Mouse (Mus musculus): Measurements from ENCODE around the gene Anapc15-ps.
A peak's percentile ranks its signal among the peaks of the same experiment; 100 is the strongest.

The Anapc15-ps gene

GRCm38 (mm10) chr10:95673351-95673750, at the start of gene Anapc15-ps:
Anapc15-ps (minus strand) TSS chr10:95673451.
- no peak for DNase-seq (ENCODE audit: low spot score in 2 of 2)

GRCm38 (mm10) chr10:95722203-95722611, 49.0 kb upstream of the Anapc15-ps start:
- no peak for DNase-seq (ENCODE audit: low spot score in 2 of 2)

- DNase-seq (ENCODE audit: low spot score in 2 of 2) = no peak
These were observed 47.0 kb upstream of the Anapc15-ps start for GRCm38 (mm10) chr10:95720181-95720798.

GRCm38 (mm10) chr10:95719472-95719871, 46.2 kb upstream of the Anapc15-ps start:
- DNase-seq (ENCODE audit: low spot score in 2 of 2) = no peak

- DNase-seq (ENCODE audit: low spot score in 2 of 2) = no peak
These were observed 45.5 kb upstream of the Anapc15-ps start for GRCm38 (mm10) chr10:95718760-95719159.

GRCm38 (mm10) chr10:95717106-95717680, 43.9 kb upstream of the Anapc15-ps start:
- DNase-seq (ENCODE audit: low spot score in 2 of 2) = no peak

GRCm38 (mm10) chr10:95715687-95716086, 42.4 kb upstream of the Anapc15-ps start:
- no peak for DNase-seq (ENCODE audit: low spot score in 2 of 2)

- DNase-seq (ENCODE audit: low spot score in 2 of 2) = peak; percentile 16 to 18
These were observed 39.0 kb upstream of the Anapc15-ps start for GRCm38 (mm10) chr10:95712221-95712620.

- DNase-seq (ENCODE audit: low spot score in 2 of 2) = no peak
These were observed 36.8 kb upstream of the Anapc15-ps start for GRCm38 (mm10) chr10:95709903-95710660.

- DNase-seq (ENCODE audit: low spot score in 2 of 2) = no peak
These were observed 36.1 kb upstream of the Anapc15-ps start for GRCm38 (mm10) chr10:95709143-95709880.

- DNase-seq (ENCODE audit: low spot score in 2 of 2) = peak in 1 of 2 experiments; percentile 10
These were observed 34.8 kb upstream of the Anapc15-ps start for GRCm38 (mm10) chr10:95708001-95708400.

GRCm38 (mm10) chr10:95706867-95707266, 33.6 kb upstream of the Anapc15-ps start:
- no peak for DNase-seq (ENCODE audit: low spot score in 2 of 2)

GRCm38 (mm10) chr10:95705747-95706146, 32.5 kb upstream of the Anapc15-ps start:
- no peak for DNase-seq (ENCODE audit: low spot score in 2 of 2)

- DNase-seq (ENCODE audit: low spot score in 2 of 2) = no peak
These were observed 31.6 kb upstream of the Anapc15-ps start for GRCm38 (mm10) chr10:95704847-95705246.

GRCm38 (mm10) chr10:95703730-95704129, 30.5 kb upstream of the Anapc15-ps start:
- no peak for DNase-seq (ENCODE audit: low spot score in 2 of 2)

- no peak for DNase-seq (ENCODE audit: low spot score in 2 of 2)
These were observed 27.2 kb upstream of the Anapc15-ps start for GRCm38 (mm10) chr10:95700422-95700821.

- DNase-seq (ENCODE audit: low spot score in 2 of 2) = no peak
These were observed 25.9 kb upstream of the Anapc15-ps start for GRCm38 (mm10) chr10:95698920-95699714.

- no peak for DNase-seq (ENCODE audit: low spot score in 2 of 2)
These were observed 23.0 kb upstream of the Anapc15-ps start for GRCm38 (mm10) chr10:95696253-95696641.

- no peak for DNase-seq (ENCODE audit: low spot score in 2 of 2)
These were observed 22.5 kb upstream of the Anapc15-ps start for GRCm38 (mm10) chr10:95695603-95696252.

- DNase-seq (ENCODE audit: low spot score in 2 of 2) = no peak
These were observed 21.5 kb upstream of the Anapc15-ps start for GRCm38 (mm10) chr10:95694559-95695251.

All from thymus, postnatal 10 days (tissue).